Mouse (Mus musculus) mesoderm, embryonic 11.5 days (tissue): ENCODE data around the gene Lypd6.
A peak's percentile ranks its signal among the peaks of the same experiment; 100 is the strongest.

Experiments used
- DNase-seq: peaks from one replicate; pipeline ENCODE4 v3.0.0-alpha.2; 2012; ENCODE audit warnings: low read depth, low spot score

Lypd6 gene

GRCm38 (mm10) chr2:50106879-50107278, 40.6 kb downstream of the Lypd6 start:
- DNase-seq: no peak

GRCm38 (mm10) chr2:50110167-50110566, 43.9 kb downstream of the Lypd6 start:
- peak; percentile 37 for DNase-seq

GRCm38 (mm10) chr2:50111169-50111568, 44.9 kb downstream of the Lypd6 start:
- no peak for DNase-seq

GRCm38 (mm10) chr2:50111609-50112008, 45.4 kb downstream of the Lypd6 start:
- DNase-seq: no peak

GRCm38 (mm10) chr2:50112427-50112826, 46.2 kb downstream of the Lypd6 start:
- no peak for DNase-seq

GRCm38 (mm10) chr2:50119101-50119500, 52.9 kb downstream of the Lypd6 start:
- no peak for DNase-seq

- DNase-seq: no peak
Observed at GRCm38 (mm10) chr2:50120839-50121238, 54.6 kb downstream of the Lypd6 start.

- no peak for DNase-seq
Observed at GRCm38 (mm10) chr2:50123376-50123775, 57.1 kb downstream of the Lypd6 start.

- peak; percentile 45 for DNase-seq
Observed at GRCm38 (mm10) chr2:50127513-50128175, 61.4 kb downstream of the Lypd6 start.

GRCm38 (mm10) chr2:50128322-50129277, 62.4 kb downstream of the Lypd6 start:
- DNase-seq: no peak

GRCm38 (mm10) chr2:50130674-50131073, 64.4 kb downstream of the Lypd6 start:
- DNase-seq: no peak

GRCm38 (mm10) chr2:50143672-50144071, 77.4 kb downstream of the Lypd6 start:
- DNase-seq: no peak

- DNase-seq: no peak
Observed at GRCm38 (mm10) chr2:50147308-50147707, 81.1 kb downstream of the Lypd6 start.

GRCm38 (mm10) chr2:50149257-50150202, 83.3 kb downstream of the Lypd6 start:
- DNase-seq: no peak

GRCm38 (mm10) chr2:50150203-50150590, 84.0 kb downstream of the Lypd6 start:
- DNase-seq: no peak

- DNase-seq: no peak
Observed at GRCm38 (mm10) chr2:50150816-50151215, 84.6 kb downstream of the Lypd6 start.

- DNase-seq: no peak
Observed at GRCm38 (mm10) chr2:50151401-50151800, 85.2 kb downstream of the Lypd6 start.

GRCm38 (mm10) chr2:50151879-50152278, 85.7 kb downstream of the Lypd6 start:
- no peak for DNase-seq

- DNase-seq: no peak
Observed at GRCm38 (mm10) chr2:50156009-50156408, 89.8 kb downstream of the Lypd6 start.

- DNase-seq: no peak
Observed at GRCm38 (mm10) chr2:50160069-50160468, 93.8 kb downstream of the Lypd6 start.

GRCm38 (mm10) chr2:50163608-50164007, 97.4 kb downstream of the Lypd6 start:
- DNase-seq: no peak

GRCm38 (mm10) chr2:50165277-50165676, 99.0 kb downstream of the Lypd6 start:
- no peak for DNase-seq
